Mouse (Mus musculus): ENCODE measurements around the gene Mkrn1.

DNA sequence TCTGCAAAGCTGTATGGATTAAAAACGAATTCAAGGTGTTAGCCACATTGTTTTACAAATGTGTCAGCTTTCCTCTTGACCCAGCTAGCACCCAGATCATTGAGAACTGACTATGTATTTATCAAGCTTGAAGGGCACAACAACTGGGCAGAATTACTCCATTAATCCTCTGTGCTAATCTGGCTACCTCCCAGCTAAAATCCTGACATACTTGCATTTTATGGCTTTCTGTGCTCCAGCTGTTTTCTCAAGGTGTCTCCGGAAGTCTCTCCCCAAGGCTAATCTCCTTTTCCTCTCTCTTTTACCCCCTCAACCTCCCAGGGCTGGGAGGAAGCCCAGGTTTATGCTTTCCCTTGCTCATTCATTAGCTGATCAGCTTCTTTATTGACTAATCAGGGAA is 34.4 kb upstream of the Mkrn1 start:
- TF ChIP-seq CTCF (IDR thresholded peaks at IDR 0.05; ENCODE audit: low read depth) (no peak), EP300 (IDR thresholded peaks at IDR 0.05; ENCODE audit: low read depth) (no peak)
